Mouse (Mus musculus): ENCODE measurements around the gene Fbxl21. TPM values are rescaled to one million over a fixed set of nuclear protein-coding genes. Genes with fewer than 3 reads are reported as not detected.

The Fbxl21 gene
- polyA plus RNA-seq, 1 experiment from 2014 or later, result 1.6 TPM

- no peak overlapping the region for H3K4me3 ChIP-seq (ENCODE audit: low read depth, low read length)
- peak overlapping the region; percentile 79 for H3K27ac ChIP-seq (replicated peaks; ENCODE audit: low read depth, low read length)
- H3K4me2 ChIP-seq (ENCODE audit: low read depth, low read length), result no peak overlapping the region
- H3K9me3 ChIP-seq (ENCODE audit: control insufficient read depth, low read length), result no peaks in the 10 kb centered on the region
- 37% methylated on average over 12 of the region's 12 CpGs for WGBS
- DNase-seq (ENCODE audit: low spot score) (peak; percentile 61), ATAC-seq (ENCODE audit: low read depth) (peak; percentile 23; the same call in 1 of the 2 replicates)
- H3K9ac ChIP-seq (ENCODE audit: low read depth, low read length), result no peak overlapping the region
- H3K4me1 ChIP-seq (ENCODE audit: control insufficient read depth, insufficient read depth, low read length), result peaks cover 18% of the 10 kb centered on the region
- no peaks in the 10 kb centered on the region for H3K27me3 ChIP-seq (replicated peaks; ENCODE audit: control insufficient read depth, insufficient read depth, low read length)
- H3K36me3 ChIP-seq (ENCODE audit: control insufficient read depth, insufficient read depth, low read length), result no peaks in the 10 kb centered on the region
Observed at GRCm38 (mm10) chr13:56575701-56576321, 53.5 kb downstream of the Fbxl21 start.

- H3K27ac ChIP-seq (replicated peaks; ENCODE audit: low read depth, low read length), result no peak overlapping the region
- ATAC-seq (ENCODE audit: low read depth) (no peak), DNase-seq (ENCODE audit: low spot score) (no peak)
- no peaks in the 10 kb centered on the region for H3K9me3 ChIP-seq (ENCODE audit: control insufficient read depth, low read length)
- no peak overlapping the region for H3K4me3 ChIP-seq (ENCODE audit: low read depth, low read length)
- 66% methylated on average over 5 of the region's 5 CpGs for WGBS
- no peak overlapping the region for H3K9ac ChIP-seq (ENCODE audit: low read depth, low read length)
- H3K4me2 ChIP-seq (ENCODE audit: low read depth, low read length), result no peak overlapping the region
- no peaks in the 10 kb centered on the region for H3K27me3 ChIP-seq (replicated peaks; ENCODE audit: control insufficient read depth, insufficient read depth, low read length)
- H3K36me3 ChIP-seq (ENCODE audit: control insufficient read depth, insufficient read depth, low read length), result no peaks in the 10 kb centered on the region
- H3K4me1 ChIP-seq (ENCODE audit: control insufficient read depth, insufficient read depth, low read length), result peaks cover 29% of the 10 kb centered on the region
Observed at GRCm38 (mm10) chr13:56578097-56578496, 55.8 kb downstream of the Fbxl21 start.

- H3K27me3 ChIP-seq (replicated peaks; ENCODE audit: control insufficient read depth, insufficient read depth, low read length), result no peaks in the 10 kb centered on the region
- no peaks in the 10 kb centered on the region for H3K36me3 ChIP-seq (ENCODE audit: control insufficient read depth, insufficient read depth, low read length)
- H3K9ac ChIP-seq (ENCODE audit: low read depth, low read length), result no peak overlapping the region
- no peaks in the 10 kb centered on the region for H3K9me3 ChIP-seq (ENCODE audit: control insufficient read depth, low read length)
- 71% methylated on average over 5 of the region's 5 CpGs for WGBS
- H3K27ac ChIP-seq (replicated peaks; ENCODE audit: low read depth, low read length), result no peak overlapping the region
- DNase-seq (ENCODE audit: low spot score) (no peak), ATAC-seq (ENCODE audit: low read depth) (no peak)
- no peak overlapping the region for H3K4me2 ChIP-seq (ENCODE audit: low read depth, low read length)
- H3K4me3 ChIP-seq (ENCODE audit: low read depth, low read length), result no peak overlapping the region
- peaks cover 25% of the 10 kb centered on the region for H3K4me1 ChIP-seq (ENCODE audit: control insufficient read depth, insufficient read depth, low read length)
Observed at GRCm38 (mm10) chr13:56580450-56580849, 58.2 kb downstream of the Fbxl21 start.

GRCm38 (mm10) chr13:56581512-56581911 is 59.2 kb downstream of the Fbxl21 start:
- 19% methylated on average over 3 of the region's 3 CpGs for WGBS
- no peak overlapping the region for H3K4me2 ChIP-seq (ENCODE audit: low read depth, low read length)

GRCm38 (mm10) chr13:56581961-56582434 is 59.7 kb downstream of the Fbxl21 start:
- Histone ChIP-seq H3K27ac (replicated peaks; ENCODE audit: low read depth, low read length) (peak overlapping the region; percentile 94), H3K9me3 (ENCODE audit: control insufficient read depth, low read length) (no peaks in the 10 kb centered on the region), H3K4me2 (ENCODE audit: low read depth, low read length) (peak overlapping the region; percentile 45), H3K36me3 (ENCODE audit: control insufficient read depth, insufficient read depth, low read length) (no peaks in the 10 kb centered on the region), H3K9ac (ENCODE audit: low read depth, low read length) (peak overlapping the region; percentile 41; the same call in 1 of the 2 replicates), H3K27me3 (replicated peaks; ENCODE audit: control insufficient read depth, insufficient read depth, low read length) (no peaks in the 10 kb centered on the region), H3K4me1 (ENCODE audit: control insufficient read depth, insufficient read depth, low read length) (peaks cover 20% of the 10 kb centered on the region), H3K4me3 (ENCODE audit: low read depth, low read length) (0 out of 2 replicates have a peak overlapping the region, but pooled peaks have one; percentile 4)
- ATAC-seq (ENCODE audit: low read depth) (peak; percentile 98), DNase-seq (ENCODE audit: low spot score) (peak; percentile 97)
- 1% methylated on average over 6 of the region's 6 CpGs for WGBS

More at GRCm38 (mm10) chr13:56581512-56581911, 59.2 kb downstream of the Fbxl21 start:
- peaks cover 20% of the 10 kb centered on the region for H3K4me1 ChIP-seq (ENCODE audit: control insufficient read depth, insufficient read depth, low read length)
- H3K9me3 ChIP-seq (ENCODE audit: control insufficient read depth, low read length), result no peaks in the 10 kb centered on the region
- ATAC-seq (ENCODE audit: low read depth), result 0 out of 2 replicates have a peak, but pooled peaks have one; percentile 5
- no peaks in the 10 kb centered on the region for H3K27me3 ChIP-seq (replicated peaks; ENCODE audit: control insufficient read depth, insufficient read depth, low read length)
- no peak overlapping the region for H3K4me3 ChIP-seq (ENCODE audit: low read depth, low read length)
- DNase-seq (ENCODE audit: low spot score), result no peak
- peak overlapping the region; percentile 41; the same call in 1 of the 2 replicates for H3K9ac ChIP-seq (ENCODE audit: low read depth, low read length)
- H3K27ac ChIP-seq (replicated peaks; ENCODE audit: low read depth, low read length), result peak overlapping the region; percentile 94
- H3K36me3 ChIP-seq (ENCODE audit: control insufficient read depth, insufficient read depth, low read length), result no peaks in the 10 kb centered on the region

- Histone ChIP-seq H3K4me1 (ENCODE audit: control insufficient read depth, insufficient read depth, low read length) (peaks cover 20% of the 10 kb centered on the region), H3K9ac (ENCODE audit: low read depth, low read length) (no peak overlapping the region)
- no peak for ATAC-seq (ENCODE audit: low read depth)
Observed at GRCm38 (mm10) chr13:56582720-56583119, 60.4 kb downstream of the Fbxl21 start.

GRCm38 (mm10) chr13:56586046-56586445 is 63.8 kb downstream of the Fbxl21 start:
- peaks cover 16% of the 10 kb centered on the region for H3K4me1 ChIP-seq (ENCODE audit: control insufficient read depth, insufficient read depth, low read length)
- H3K9me3 ChIP-seq (ENCODE audit: control insufficient read depth, low read length), result no peaks in the 10 kb centered on the region
- 66% methylated on average over 3 of the region's 3 CpGs for WGBS
- no peak overlapping the region for H3K9ac ChIP-seq (ENCODE audit: low read depth, low read length)
- DNase-seq (ENCODE audit: low spot score) (no peak), ATAC-seq (ENCODE audit: low read depth) (no peak)
- no peak overlapping the region for H3K4me2 ChIP-seq (ENCODE audit: low read depth, low read length)
- no peaks in the 10 kb centered on the region for H3K27me3 ChIP-seq (replicated peaks; ENCODE audit: control insufficient read depth, insufficient read depth, low read length)
- no peaks in the 10 kb centered on the region for H3K36me3 ChIP-seq (ENCODE audit: control insufficient read depth, insufficient read depth, low read length)
- H3K27ac ChIP-seq (replicated peaks; ENCODE audit: low read depth, low read length), result no peak overlapping the region
- no peak overlapping the region for H3K4me3 ChIP-seq (ENCODE audit: low read depth, low read length)

More at GRCm38 (mm10) chr13:56582720-56583119, 60.4 kb downstream of the Fbxl21 start:
- Histone ChIP-seq H3K4me2 (ENCODE audit: low read depth, low read length) (peak overlapping the region; percentile 45; the same call in 1 of the 2 replicates), H3K9me3 (ENCODE audit: control insufficient read depth, low read length) (no peaks in the 10 kb centered on the region), H3K27ac (replicated peaks; ENCODE audit: low read depth, low read length) (peak overlapping the region; percentile 94), H3K27me3 (replicated peaks; ENCODE audit: control insufficient read depth, insufficient read depth, low read length) (no peaks in the 10 kb centered on the region), H3K36me3 (ENCODE audit: control insufficient read depth, insufficient read depth, low read length) (no peaks in the 10 kb centered on the region), H3K4me3 (ENCODE audit: low read depth, low read length) (no peak overlapping the region)
- no peak for DNase-seq (ENCODE audit: low spot score)
- WGBS, result 23% methylated on average over 3 of the region's 3 CpGs
